Mouse (Mus musculus) liver (tissue): ENCODE measurements around the gene Trdn.

Source experiments
- DNase-seq: peaks from one replicate; pipeline ENCODE4 v3.0.0-alpha.2; 2020; ENCODE audit warnings: mixed read lengths

The Trdn gene

DNA sequence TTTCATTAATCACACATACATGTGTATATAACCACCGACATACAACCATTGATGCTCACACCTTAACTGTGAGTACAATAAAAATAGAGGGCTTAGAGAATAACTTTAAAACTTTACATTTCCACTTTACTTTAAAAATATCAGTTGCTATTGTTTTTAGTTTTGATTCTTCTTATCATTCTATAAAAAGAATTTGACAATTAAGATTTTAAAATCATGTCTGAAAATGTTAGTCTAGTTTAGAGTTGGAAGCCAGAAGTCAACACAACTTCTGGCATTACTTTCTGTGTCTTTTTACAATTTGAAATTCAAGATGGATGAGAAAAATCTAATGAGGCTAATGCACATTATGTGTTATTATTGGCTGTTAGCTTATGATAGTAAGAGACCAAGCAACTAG lies at the start of gene Trdn:
Gene Trdn (plus strand): TSS at position 301 of the 400 bp plus-strand sequence.
- DNase-seq = no peak

DNA sequence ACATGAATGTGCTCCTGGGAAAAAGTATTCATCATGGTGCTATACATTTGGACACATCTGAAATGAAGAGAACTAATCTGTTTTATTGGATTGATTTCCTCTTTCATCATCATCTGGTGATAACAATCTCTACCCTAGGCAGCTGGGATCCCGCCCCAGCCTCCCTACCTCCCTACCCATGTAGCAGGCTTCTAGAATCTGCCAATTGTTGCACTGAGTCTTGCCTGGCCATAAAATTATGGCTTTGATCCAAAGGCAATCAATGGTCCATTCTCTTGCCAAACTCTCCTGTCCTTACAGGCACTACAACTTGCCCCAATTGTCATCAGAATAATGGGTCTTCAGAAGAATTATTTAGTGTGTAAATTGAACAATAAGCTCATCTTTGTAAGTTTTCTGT lies 19.6 kb upstream of the Trdn start:
- no peak for DNase-seq

DNA sequence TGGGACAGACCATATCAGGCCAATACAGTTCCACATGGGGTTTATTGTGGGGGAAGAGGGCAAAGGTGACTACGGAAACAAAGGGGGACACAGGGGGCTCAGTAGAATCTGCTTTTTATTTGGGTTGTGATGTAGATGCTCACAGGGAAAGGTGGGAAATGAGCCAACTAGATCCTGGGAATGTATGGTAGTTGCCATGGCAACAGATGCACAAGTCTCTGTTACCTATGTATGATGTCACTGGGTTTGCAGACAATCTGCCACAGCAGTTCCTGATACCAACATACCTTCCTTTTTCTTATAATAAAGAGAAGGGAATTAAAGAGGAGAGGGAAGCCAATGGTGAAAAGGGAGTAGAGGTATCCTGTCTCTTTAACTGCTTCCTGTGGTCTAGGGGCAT lies 14.8 kb upstream of the Trdn start:
- DNase-seq = no peak

DNA sequence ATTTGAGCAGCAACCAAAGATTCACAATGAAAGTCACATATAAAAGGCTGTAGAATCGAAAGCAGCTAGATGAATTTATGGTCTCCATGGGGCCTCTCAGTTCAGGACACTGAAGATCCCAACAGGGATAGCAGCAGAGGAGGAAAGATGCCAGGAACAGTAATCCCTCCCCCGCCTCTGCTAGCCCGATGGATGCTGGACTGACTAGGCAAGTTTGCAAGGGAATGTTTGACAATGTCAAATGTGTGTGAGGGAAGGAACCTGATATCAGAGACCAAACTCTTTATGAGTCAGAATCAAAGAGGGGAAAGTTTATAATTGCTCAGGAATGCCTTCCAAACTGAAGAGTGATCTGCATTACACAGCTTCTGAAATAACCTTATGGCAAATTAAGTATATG lies 7.2 kb upstream of the Trdn start:
- DNase-seq = no peak

DNA sequence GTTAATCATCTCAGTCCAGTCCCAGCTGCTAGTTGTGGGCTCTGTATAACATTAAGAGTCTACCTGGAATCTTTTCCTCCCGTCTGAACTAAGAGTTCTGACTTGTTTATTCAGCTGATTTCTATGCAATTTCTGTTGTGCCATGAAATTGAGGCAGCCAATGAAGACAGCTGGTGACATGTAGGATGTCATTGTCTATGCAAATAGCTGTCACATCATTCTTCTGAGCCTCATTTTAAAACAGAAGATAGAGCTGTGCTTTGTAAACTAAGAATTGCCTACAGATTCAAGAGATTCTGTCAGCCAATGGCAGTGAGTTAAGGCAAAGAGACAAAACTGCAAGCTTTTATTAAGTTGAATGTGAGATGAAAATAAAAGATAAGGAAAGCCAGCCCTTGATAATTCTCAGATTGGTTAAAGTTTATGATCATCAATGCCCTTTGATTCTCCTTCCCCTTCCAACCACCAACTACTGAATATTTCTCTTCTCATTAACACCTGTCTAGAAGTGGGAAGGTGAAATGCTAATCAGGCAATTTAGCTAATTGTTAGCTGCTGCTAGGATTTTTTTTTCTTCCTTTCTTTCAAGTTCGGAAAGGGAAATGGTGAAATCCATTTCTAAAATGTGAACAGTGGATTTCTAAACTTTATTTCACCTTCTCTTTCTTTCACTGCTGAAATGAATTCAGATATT lies 1.9 kb downstream of the Trdn start:
- no peak for DNase-seq

DNA sequence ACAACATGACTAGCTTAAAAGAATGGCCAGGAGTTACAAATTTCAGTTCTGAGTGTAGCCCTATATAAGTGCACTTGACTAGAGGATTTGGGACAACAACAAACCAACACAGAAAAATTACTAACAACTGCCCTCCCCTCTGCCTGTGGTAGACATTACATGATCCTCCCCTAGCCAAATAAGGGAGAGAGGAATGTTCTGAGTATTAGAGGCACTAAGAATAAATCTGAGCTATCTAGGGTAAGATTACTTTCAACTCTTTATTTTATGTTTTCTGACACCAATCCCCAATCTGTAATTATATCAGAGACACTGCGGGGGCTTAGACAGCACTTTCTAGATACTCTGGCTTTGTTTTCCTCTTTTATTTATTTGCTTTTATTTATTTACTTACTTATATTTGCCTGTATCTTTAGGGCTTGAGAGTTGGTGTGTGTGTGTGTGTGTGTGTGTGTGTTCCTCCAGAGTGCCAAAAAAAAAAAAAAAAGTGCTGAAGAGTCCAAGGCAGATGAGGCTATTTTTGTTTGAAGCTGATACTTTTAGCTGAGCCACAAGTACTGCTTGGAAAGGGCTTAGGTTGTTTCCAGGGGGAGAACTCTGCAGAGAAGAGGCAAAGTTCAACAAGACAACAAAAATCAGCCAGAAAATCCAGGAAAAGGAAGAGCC lies 2.7 kb downstream of the Trdn start:
- no peak for DNase-seq

DNA sequence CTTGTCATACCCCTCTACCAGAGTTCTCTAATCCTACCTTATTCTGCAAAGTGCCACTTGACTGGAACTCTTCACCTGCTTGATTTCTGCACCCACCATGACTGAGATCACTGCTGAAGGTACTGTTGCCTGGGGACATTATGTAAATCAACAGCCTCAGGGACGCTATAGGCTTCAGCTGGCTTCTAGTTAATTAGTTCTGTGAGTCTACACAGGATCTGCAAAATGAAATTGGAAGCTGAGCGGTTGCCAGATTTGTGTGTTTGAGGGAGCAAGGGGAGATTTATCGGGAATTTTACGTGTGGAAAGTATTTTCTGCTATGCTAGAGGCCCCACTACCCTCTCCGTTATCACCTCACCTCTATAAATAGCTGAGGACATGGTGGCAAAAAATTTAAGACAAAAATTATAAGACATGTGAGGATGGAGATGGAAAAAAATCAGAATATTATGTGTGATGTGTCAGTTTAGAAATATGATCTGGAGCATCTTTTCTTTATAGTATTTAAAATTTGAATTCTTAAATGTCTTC lies 3.3 kb downstream of the Trdn start:
- DNase-seq = no peak

DNA sequence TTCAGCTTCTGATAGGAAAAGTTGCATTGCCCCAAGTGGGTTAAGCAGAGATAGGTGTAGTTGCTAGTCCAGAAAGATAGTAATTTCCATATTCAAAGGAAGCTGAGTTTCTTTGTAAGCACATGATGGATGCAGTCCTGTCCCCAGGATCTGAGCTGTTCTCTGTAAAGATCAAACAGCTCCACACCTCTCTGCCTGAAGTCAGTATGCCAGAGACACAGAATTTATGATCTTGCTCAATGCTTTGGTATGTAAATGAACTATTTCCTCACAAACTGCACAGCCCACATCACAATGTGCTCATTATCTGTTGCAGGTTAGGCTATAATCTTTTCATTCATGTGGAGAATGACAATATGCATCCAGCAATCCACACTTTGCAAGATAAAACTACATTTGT lies 8.0 kb downstream of the Trdn start:
- DNase-seq = no peak

DNA sequence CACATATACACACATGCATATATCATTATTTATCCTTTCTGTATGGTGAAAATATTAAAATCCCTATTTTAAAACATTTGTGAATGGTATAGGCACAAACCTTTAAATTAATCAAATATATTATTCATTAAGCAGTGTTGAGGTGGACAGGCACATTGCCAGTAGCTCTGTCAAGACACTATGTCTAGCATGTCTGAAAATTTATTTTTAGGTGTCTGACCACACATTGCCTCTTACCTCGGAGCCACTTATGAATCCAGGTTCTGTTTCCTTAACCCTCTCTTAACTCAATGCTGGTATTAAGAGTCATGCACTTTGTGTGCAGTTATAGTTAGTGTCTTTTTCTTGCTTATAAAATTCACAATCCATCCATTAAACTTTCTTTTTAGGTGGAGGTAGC lies 12.0 kb downstream of the Trdn start:
- no peak for DNase-seq

DNA sequence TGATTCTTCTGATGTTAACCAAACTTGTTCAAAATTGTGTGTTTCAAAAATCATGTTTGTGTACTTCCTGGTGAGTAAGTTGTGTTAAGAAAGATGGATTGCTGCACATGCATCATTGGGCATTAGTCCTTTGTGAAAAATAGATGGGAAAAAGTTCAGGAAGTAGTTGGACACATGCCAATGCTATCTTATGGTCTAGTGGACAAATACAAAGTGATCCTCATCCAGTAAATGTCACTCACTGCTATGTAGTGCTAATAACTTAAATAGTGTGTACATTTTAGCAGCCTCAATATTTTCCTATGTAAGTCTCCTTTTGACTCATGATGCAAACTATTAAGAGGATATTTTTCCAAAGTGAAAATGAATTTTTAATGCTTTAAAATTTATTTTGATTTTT lies 27.6 kb downstream of the Trdn start:
- no peak for DNase-seq

DNA sequence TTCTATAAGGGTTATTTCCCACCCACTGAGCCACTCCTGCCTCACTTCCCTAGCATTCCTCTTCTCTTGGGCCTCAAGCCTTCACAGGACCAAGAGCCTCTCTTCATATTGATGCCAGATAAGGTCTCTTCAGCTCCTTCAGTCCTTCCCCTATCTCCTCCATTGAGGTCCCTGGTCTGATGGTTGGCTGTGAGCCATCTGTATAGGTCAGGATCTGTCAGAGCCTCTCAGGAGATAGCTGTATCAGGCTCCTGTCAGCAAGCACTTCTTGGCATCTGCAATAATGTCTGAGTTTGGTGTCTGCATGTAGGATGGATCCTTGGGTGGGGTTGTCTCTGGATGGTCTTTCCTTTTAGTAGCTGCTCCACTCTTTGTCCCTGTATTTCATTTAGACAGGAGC lies 42.7 kb downstream of the Trdn start:
- no peak for DNase-seq

DNA sequence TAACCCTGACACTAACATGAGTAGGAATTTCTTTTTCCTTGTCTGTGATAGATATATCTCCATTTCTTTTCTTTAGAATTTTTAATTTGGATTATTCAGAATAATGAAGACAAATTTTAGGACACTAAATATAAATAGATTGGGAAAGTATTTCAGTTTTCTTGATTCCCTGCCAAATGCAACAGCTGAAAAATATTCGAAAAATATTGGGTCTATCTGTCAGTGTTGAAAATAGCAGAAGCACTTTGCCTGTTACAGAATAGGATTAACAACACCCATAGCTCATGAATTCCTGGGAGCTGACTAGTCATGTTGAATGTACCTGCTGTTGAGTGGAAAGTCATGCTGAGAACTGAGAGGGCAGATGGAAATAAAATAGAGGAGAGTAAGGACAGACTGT lies 64.6 kb downstream of the Trdn start:
- no peak for DNase-seq

DNA sequence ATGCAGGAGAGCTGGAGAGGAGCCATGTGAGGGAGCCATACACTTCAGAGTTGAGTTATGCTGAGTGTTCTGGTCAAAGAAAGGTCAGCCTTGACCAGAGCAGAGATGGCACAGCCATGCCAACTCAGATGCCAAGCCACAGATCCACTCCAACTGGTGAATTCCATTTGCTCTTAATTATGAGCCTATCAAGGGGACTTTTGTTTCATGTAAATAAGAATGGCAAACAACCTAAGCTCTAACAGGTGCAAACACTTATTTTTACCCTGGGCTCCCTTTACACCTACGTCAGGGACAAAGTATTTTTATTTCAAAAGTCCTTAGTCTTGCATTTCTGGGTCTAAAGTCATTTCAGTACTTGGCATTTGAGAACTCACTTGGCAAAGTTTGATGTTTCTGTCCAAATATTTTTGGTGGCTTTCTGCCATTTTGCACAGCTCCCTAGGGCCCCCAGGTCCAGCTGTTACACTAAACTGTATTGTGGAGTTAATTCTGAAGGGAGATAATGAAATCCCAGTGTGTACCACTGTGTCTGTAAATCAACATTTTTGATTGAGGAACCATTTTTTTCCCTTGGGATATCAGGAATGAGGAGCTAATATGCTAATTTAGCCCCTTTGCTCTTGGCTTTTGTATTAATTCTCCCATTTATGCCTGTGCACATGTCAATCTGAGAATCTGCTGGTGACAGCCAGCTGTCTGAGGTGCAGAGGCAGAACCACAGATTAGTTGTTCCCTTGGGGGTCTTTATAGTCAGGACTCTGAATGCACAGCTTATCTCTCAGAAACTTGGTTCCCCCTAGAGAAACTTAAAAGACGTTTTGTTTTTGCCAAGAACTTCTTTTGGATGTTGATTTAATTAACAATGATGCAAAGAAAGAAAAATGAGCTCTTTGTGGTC lies 99.6 kb downstream of the Trdn start:
- DNase-seq = no peak

DNA sequence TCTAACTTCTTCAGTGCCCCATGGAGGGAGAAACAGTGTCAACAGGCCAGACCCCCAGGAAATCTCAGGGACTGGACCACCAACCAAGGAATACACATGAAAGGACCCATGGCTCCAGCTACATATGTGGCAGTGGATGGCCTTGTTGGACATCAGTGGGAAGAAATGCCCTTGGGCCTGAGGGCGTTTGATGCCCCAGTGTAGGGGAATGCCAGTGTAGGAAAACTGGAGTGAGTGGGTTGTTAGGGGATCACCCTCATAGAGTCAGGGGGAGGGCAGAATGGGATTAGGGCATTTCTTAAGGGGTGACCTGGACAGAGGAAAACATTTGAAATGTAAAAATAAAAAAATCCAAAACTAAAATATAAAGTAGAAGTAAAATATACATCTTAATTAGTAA lies 108.7 kb downstream of the Trdn start:
- DNase-seq = no peak

DNA sequence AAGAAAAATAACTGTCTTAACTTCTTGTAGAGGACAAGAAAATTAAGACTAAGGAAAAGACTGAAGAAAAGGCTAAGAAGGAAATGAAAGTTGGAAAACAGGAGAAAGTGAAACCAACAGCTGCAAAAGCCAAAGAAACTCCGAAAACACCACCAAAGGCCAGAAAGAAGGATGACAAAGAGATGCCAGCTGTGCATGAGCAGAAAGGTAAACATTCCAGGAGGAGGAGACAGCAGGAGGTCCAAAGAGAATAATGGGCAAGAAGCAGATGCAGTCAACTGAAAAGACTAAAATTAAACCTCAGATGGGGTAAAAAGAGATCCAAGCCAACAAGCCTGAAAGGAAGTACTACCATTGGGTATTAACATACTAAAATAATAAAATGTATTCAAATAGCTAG lies 115.6 kb downstream of the Trdn start:
- DNase-seq = no peak

DNA sequence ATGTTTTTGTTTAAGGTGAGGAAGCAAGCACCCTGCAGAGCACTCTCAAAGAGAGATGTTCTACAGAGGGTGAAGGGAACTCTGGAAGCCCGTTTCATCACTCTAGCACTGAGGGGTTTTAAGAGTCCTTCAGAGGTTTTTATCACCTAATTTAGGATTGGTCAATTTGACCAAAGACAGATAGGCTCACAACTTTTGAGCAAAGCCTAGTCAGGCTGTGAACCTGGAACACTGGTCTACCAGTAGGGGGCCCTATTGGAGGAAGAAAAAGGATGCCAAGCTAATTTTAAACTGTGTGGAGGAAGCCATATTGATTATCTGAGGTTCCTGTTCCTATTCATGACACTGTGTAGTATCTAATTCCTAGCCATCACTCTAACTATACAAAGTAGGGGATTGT lies 117.9 kb downstream of the Trdn start:
- DNase-seq = no peak

DNA sequence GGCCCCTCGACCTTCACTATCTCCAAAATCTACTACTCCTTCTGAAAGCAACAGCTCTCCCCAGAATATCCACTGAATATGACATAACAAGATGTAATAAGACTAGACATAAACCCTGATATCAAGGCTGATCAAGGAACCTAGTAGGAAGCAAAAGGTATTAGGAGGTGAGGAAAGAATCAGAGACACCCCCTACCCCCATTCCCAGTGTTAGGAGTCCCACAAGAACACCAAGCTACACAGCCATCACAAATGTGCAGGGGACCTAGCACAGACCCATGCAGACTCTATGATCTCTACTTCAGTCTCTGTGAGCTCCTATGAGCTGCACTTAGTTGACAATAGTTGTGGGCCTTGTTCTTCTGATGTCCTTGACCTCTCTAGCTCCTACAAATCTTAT lies 130.1 kb downstream of the Trdn start:
- no peak for DNase-seq

DNA sequence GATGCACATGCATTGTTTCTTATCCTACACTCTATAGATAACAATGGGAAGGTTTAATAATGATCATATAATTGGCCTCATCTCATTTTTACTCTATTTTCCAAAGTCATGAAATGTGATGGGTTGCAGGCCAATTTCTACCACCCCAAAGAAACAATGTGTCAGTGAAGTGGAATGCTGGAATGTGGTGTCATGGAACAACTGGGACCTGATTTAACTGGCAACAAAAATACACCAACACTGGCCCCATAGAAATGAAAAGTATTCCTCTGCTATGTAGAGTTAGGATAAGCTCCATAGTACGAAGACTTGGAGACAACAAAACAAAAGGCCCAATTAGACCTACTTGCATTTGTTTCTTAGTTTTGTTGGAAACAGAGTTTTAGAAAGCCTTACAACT lies 173.6 kb downstream of the Trdn start:
- no peak for DNase-seq

DNA sequence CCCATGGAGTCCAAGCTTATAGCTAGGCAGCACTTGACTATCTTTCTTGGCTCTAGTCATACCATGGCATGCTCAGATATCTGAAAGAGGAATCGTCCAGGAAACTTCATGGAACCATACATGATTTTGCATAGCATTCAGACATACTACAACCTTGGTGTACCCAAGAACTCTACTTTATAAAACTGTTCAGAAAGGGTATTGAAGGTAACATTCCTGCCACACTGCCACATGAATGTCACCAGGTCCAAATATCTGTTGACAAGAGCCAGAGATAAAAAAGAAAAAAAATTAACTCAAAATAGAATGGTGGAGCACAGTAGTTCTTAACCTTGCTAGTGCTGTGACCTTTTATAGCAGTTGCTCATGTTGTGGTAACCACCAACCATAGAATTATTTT lies 175.8 kb downstream of the Trdn start:
- DNase-seq = no peak

DNA sequence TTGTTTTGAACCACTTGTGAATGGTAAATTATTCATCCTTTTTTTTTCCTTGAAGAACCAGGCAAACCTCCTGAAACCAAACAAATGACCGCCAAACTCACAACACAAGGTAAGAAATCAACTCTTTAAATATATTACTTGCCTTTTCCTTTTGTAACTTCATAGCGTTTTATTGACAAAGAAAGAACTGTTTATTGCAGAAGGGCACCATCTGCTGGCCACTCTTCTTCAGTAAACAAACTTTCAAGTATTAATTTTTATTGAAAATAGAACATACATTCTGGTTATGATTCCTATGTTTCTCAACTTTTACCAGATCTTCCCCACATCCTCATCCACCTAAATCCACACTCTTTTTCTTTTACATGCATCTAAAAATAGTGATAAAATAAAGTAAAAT lies 224.6 kb downstream of the Trdn start:
- no peak for DNase-seq

DNA sequence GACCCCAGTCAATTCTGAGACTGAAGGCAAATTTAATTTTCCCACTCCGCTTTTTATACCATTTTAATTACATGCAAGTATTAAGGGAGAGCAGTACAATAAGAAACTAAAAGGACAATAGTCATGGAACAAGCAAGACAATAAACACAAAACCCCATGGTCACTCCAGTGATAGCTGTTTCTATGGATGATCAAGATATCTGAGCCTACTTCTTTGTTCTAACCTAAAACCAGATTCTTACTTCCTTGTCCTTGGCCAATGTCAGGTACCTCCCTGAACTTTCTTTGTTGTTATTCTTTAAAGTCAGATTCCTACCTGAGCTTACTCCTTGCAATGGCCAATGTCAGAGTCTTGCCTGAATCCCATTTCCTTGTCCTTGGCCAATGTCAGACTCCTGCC lies 272.7 kb downstream of the Trdn start:
- DNase-seq = no peak

DNA sequence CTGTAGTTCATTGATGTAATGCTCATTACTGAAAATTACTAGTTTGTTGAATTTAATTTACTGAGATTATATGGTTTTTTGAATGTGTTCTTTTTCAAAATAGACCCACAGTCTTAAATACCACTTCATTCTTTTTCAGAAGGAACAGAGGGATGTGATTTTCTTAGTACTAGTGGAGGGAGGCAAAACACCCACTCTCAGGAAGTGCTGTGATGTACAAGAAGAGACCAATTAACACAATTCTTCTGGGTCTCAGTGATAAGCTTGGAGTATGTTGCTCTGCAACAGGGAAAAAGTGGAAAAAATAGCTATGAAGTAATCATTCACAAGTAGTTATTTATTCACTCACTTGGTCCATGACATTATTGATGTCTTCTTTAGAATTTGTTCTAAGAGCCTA lies 286.2 kb downstream of the Trdn start:
- DNase-seq = no peak

DNA sequence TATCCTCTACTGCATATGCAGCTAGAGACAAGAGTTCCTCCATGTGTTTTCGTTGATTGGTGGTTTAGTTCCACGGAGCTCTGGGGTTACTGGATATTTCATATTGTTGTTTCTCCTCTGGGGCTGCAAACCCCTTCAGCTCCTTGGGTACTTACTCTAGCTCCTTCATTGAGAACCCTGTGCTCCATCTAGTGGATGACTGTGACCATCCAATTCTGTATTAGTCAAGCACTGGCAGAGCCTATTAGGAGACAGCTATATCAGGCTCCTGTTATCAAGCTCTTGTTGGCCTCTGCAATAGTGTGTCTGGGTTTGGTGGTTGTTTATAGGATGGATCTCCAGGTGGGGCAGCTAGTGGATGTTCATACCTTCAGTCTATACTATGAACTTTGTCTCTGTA lies 290.2 kb downstream of the Trdn start:
- DNase-seq = no peak
